Mouse (Mus musculus): ENCODE measurements at regions not wholly inside any gene's neighbourhood (a gene's known extent, or its start where the extent isn't known, plus 50 kb on each side); places are given as distances from the start of the nearest gene placed in this dataset.

- no peak for DNase-seq
These were observed 94.9 kb upstream of the Parp11 start for GRCm38 (mm10) chr6:127351691-127352090.

- DNase-seq = no peak
These were observed 91.5 kb upstream of the Parp11 start for GRCm38 (mm10) chr6:127355112-127355511.

- no peak for DNase-seq
These were observed 90.2 kb upstream of the Parp11 start for GRCm38 (mm10) chr6:127356442-127356841.

- DNase-seq = no peak
These were observed 87.8 kb upstream of the Parp11 start for GRCm38 (mm10) chr6:127358805-127359204.

- DNase-seq = peak; percentile 88 to 91
These were observed 87.2 kb upstream of the Parp11 start for GRCm38 (mm10) chr6:127359391-127359874.

- DNase-seq = no peak
These were observed 84.5 kb upstream of the Parp11 start for GRCm38 (mm10) chr6:127362166-127362565.

GRCm38 (mm10) chr6:127362966-127363752, 83.5 kb upstream of the Parp11 start:
- peak; percentile 90 to 95 for DNase-seq

GRCm38 (mm10) chr6:127363871-127364590, 82.6 kb upstream of the Parp11 start:
- DNase-seq = peak; percentile 43 to 48

GRCm38 (mm10) chr6:127364591-127365187, 82.0 kb upstream of the Parp11 start:
- DNase-seq = no peak

- DNase-seq = no peak
These were observed 81.4 kb upstream of the Parp11 start for GRCm38 (mm10) chr6:127365246-127365645.

- DNase-seq = no peak
These were observed 81.0 kb upstream of the Parp11 start for GRCm38 (mm10) chr6:127365651-127366050.

GRCm38 (mm10) chr6:127373052-127373451, 73.6 kb upstream of the Parp11 start:
- DNase-seq = no peak

GRCm38 (mm10) chr6:127373797-127374463, 72.7 kb upstream of the Parp11 start:
- peak in 1 of 2 experiments; percentile 16 for DNase-seq

GRCm38 (mm10) chr6:127374464-127375143, 72.0 kb upstream of the Parp11 start:
- peak; percentile 52 to 59 for DNase-seq

GRCm38 (mm10) chr6:127375144-127375529, 71.5 kb upstream of the Parp11 start:
- DNase-seq = no peak

- peak; percentile 37 to 47 for DNase-seq
These were observed 70.9 kb upstream of the Parp11 start for GRCm38 (mm10) chr6:127375711-127376199.

- no peak for DNase-seq
These were observed 67.9 kb upstream of the Parp11 start for GRCm38 (mm10) chr6:127378701-127379100.

GRCm38 (mm10) chr6:127379511-127379910, 67.1 kb upstream of the Parp11 start:
- DNase-seq = peak; percentile 77 to 80

- DNase-seq = no peak
These were observed 65.3 kb upstream of the Parp11 start for GRCm38 (mm10) chr6:127381148-127381888.

GRCm38 (mm10) chr6:127391258-127392011, 55.2 kb upstream of the Parp11 start:
- no peak for DNase-seq

All from cerebellum, postnatal 10 days (tissue).